Mouse (Mus musculus): Measurements from ENCODE around the gene Hnrnpdl.

Hnrnpdl gene

GRCm38 (mm10) chr5:100039602-100040142, at the start of gene Hnrnpdl, which contains the start of gene Enoph1:
Gene Hnrnpdl, minus strand, starts transcription at chr5:100039664.
Gene Enoph1, plus strand, starts transcription at chr5:100039985.
- DNase-seq (ENCODE audit: low spot score in 2 of 2), result peak; percentile 95 to 96

GRCm38 (mm10) chr5:100085097-100085496, 45.6 kb upstream of the Hnrnpdl start:
- DNase-seq (ENCODE audit: low spot score in 2 of 2), result no peak

GRCm38 (mm10) chr5:100083953-100084562, 44.6 kb upstream of the Hnrnpdl start:
- DNase-seq (ENCODE audit: low spot score in 2 of 2), result no peak

- DNase-seq (ENCODE audit: low spot score in 2 of 2), result no peak
These were observed 42.5 kb upstream of the Hnrnpdl start for GRCm38 (mm10) chr5:100082006-100082405.

- no peak for DNase-seq (ENCODE audit: low spot score in 2 of 2)
These were observed 40.4 kb upstream of the Hnrnpdl start for GRCm38 (mm10) chr5:100079931-100080275.

GRCm38 (mm10) chr5:100079040-100079930, 39.8 kb upstream of the Hnrnpdl start:
- DNase-seq (ENCODE audit: low spot score in 2 of 2), result peak in 1 of 2 experiments; percentile 28

GRCm38 (mm10) chr5:100074571-100074970, 35.1 kb upstream of the Hnrnpdl start:
- DNase-seq (ENCODE audit: low spot score in 2 of 2), result no peak

- DNase-seq (ENCODE audit: low spot score in 2 of 2), result no peak
These were observed 33.1 kb upstream of the Hnrnpdl start for GRCm38 (mm10) chr5:100072557-100072956.

GRCm38 (mm10) chr5:100071541-100071940, 32.1 kb upstream of the Hnrnpdl start:
- DNase-seq (ENCODE audit: low spot score in 2 of 2), result no peak

- peak; percentile 60 to 76 for DNase-seq (ENCODE audit: low spot score in 2 of 2)
These were observed 30.8 kb upstream of the Hnrnpdl start for GRCm38 (mm10) chr5:100070255-100070654.

- DNase-seq (ENCODE audit: low spot score in 2 of 2), result no peak
These were observed 30.1 kb upstream of the Hnrnpdl start for GRCm38 (mm10) chr5:100069526-100069925.

GRCm38 (mm10) chr5:100067579-100067978, 28.1 kb upstream of the Hnrnpdl start:
- no peak for DNase-seq (ENCODE audit: low spot score in 2 of 2)

GRCm38 (mm10) chr5:100060876-100061275, 21.4 kb upstream of the Hnrnpdl start:
- DNase-seq (ENCODE audit: low spot score in 2 of 2), result no peak

- no peak for DNase-seq (ENCODE audit: low spot score in 2 of 2)
These were observed 19.9 kb upstream of the Hnrnpdl start for GRCm38 (mm10) chr5:100059326-100059725.

- no peak for DNase-seq (ENCODE audit: low spot score in 2 of 2)
These were observed 19.3 kb upstream of the Hnrnpdl start for GRCm38 (mm10) chr5:100058729-100059128.

- DNase-seq (ENCODE audit: low spot score in 2 of 2), result no peak
These were observed 18.2 kb upstream of the Hnrnpdl start for GRCm38 (mm10) chr5:100057461-100058209.

GRCm38 (mm10) chr5:100055866-100056369, 16.5 kb upstream of the Hnrnpdl start:
- DNase-seq (ENCODE audit: low spot score in 2 of 2), result no peak

GRCm38 (mm10) chr5:100054807-100055547, 15.5 kb upstream of the Hnrnpdl start:
- no peak for DNase-seq (ENCODE audit: low spot score in 2 of 2)

GRCm38 (mm10) chr5:100052728-100053127, 13.3 kb upstream of the Hnrnpdl start:
- DNase-seq (ENCODE audit: low spot score in 2 of 2), result peak in 1 of 2 experiments; percentile 34

- no peak for DNase-seq (ENCODE audit: low spot score in 2 of 2)
These were observed 10.4 kb upstream of the Hnrnpdl start for GRCm38 (mm10) chr5:100049904-100050303.

GRCm38 (mm10) chr5:100047871-100048270, 8.4 kb upstream of the Hnrnpdl start:
- no peak for DNase-seq (ENCODE audit: low spot score in 2 of 2)

All from right cerebral cortex, postnatal 36 days (tissue).